Mouse (Mus musculus) spleen, adult 2 months (tissue): Measurements from ENCODE around the gene Hexa.

Source experiments
- CTCF ChIP-seq: fragments of 200-500 bp; IDR thresholded peaks from 2 replicates; pipeline ENCODE4 v1.5.1; 2011; ENCODE audit warnings: mild to moderate bottlenecking, inconsistent platforms; ENCODE audit not compliant: insufficient read depth, insufficient read length, insufficient replicate concordance; ENCODE audit errors: extremely low read depth
- POLR2A ChIP-seq: fragments of 200-500 bp; IDR thresholded peaks from 2 replicates; pipeline ENCODE4 v1.6.1; 2011; ENCODE audit warnings: low read depth, low read length, inconsistent platforms

- TF ChIP-seq CTCF = no peak
- TF ChIP-seq POLR2A = no peak
These were observed 5.9 kb upstream of the Hexa start for GRCm38 (mm10) chr9:59533422-59533821.
